Mouse (Mus musculus): ENCODE results near the gene Fcamr.

The Fcamr gene

GRCm38 (mm10) chr1:130800602-130801001 lies at the start of gene Fcamr:
Gene Fcamr, plus strand, starts transcription at chr1:130800902.
- no peak for DNase-seq (ENCODE audit: low spot score)

- DNase-seq (ENCODE audit: low spot score) = no peak
These were observed 41.0 kb upstream of the Fcamr start for GRCm38 (mm10) chr1:130759689-130760088.

GRCm38 (mm10) chr1:130761597-130761996 lies 39.1 kb upstream of the Fcamr start:
- no peak for DNase-seq (ENCODE audit: low spot score)

GRCm38 (mm10) chr1:130762045-130762760 lies 38.5 kb upstream of the Fcamr start:
- DNase-seq (ENCODE audit: low spot score) = no peak

GRCm38 (mm10) chr1:130764027-130764461 lies 36.7 kb upstream of the Fcamr start:
- DNase-seq (ENCODE audit: low spot score) = peak; percentile 38

GRCm38 (mm10) chr1:130767066-130767465 lies 33.6 kb upstream of the Fcamr start:
- no peak for DNase-seq (ENCODE audit: low spot score)

GRCm38 (mm10) chr1:130769925-130770324 lies 30.8 kb upstream of the Fcamr start:
- DNase-seq (ENCODE audit: low spot score) = no peak

GRCm38 (mm10) chr1:130770487-130770886 lies 30.2 kb upstream of the Fcamr start:
- DNase-seq (ENCODE audit: low spot score) = no peak

- no peak for DNase-seq (ENCODE audit: low spot score)
These were observed 29.7 kb upstream of the Fcamr start for GRCm38 (mm10) chr1:130770981-130771494.

- DNase-seq (ENCODE audit: low spot score) = no peak
These were observed 25.5 kb upstream of the Fcamr start for GRCm38 (mm10) chr1:130775234-130775633.

- no peak for DNase-seq (ENCODE audit: low spot score)
These were observed 24.9 kb upstream of the Fcamr start for GRCm38 (mm10) chr1:130775691-130776331.

GRCm38 (mm10) chr1:130776645-130777044 lies 24.1 kb upstream of the Fcamr start:
- no peak for DNase-seq (ENCODE audit: low spot score)

- no peak for DNase-seq (ENCODE audit: low spot score)
These were observed 20.8 kb upstream of the Fcamr start for GRCm38 (mm10) chr1:130779867-130780266.

GRCm38 (mm10) chr1:130784054-130784453 lies 16.6 kb upstream of the Fcamr start:
- DNase-seq (ENCODE audit: low spot score) = no peak

GRCm38 (mm10) chr1:130787001-130787400 lies 13.7 kb upstream of the Fcamr start:
- no peak for DNase-seq (ENCODE audit: low spot score)

GRCm38 (mm10) chr1:130789512-130790451 lies 10.9 kb upstream of the Fcamr start:
- DNase-seq (ENCODE audit: low spot score) = no peak

GRCm38 (mm10) chr1:130795331-130795730 lies 5.4 kb upstream of the Fcamr start:
- DNase-seq (ENCODE audit: low spot score) = no peak

- peak; percentile 26 for DNase-seq (ENCODE audit: low spot score)
These were observed 3.6 kb upstream of the Fcamr start for GRCm38 (mm10) chr1:130796967-130797684.

GRCm38 (mm10) chr1:130798037-130798436 lies 2.7 kb upstream of the Fcamr start:
- no peak for DNase-seq (ENCODE audit: low spot score)

- DNase-seq (ENCODE audit: low spot score) = no peak
These were observed 2.2 kb upstream of the Fcamr start for GRCm38 (mm10) chr1:130798551-130798950.

- no peak for DNase-seq (ENCODE audit: low spot score)
These were observed 1.3 kb upstream of the Fcamr start for GRCm38 (mm10) chr1:130799399-130799798.

- DNase-seq (ENCODE audit: low spot score) = no peak
These were observed 809 bp downstream of the Fcamr start for GRCm38 (mm10) chr1:130801511-130801910.
